Mouse (Mus musculus) fat pad, adult 2 months (tissue): ENCODE results near the gene Med6.
A peak's percentile ranks its signal among the peaks of the same experiment; 100 is the strongest.
"Not testable (repeated sequence)": the region's sequence is repeated elsewhere in the genome, so short reads cannot be mapped to it uniquely, and the experiment has no call there.

ENCODE experiments used
- DNase-seq: peaks from one replicate; pipeline ENCODE4 v3.0.0-alpha.2; 2011; ENCODE audit warnings: low read depth, low spot score; ENCODE audit errors: extremely low read depth

Gene Med6

DNA sequence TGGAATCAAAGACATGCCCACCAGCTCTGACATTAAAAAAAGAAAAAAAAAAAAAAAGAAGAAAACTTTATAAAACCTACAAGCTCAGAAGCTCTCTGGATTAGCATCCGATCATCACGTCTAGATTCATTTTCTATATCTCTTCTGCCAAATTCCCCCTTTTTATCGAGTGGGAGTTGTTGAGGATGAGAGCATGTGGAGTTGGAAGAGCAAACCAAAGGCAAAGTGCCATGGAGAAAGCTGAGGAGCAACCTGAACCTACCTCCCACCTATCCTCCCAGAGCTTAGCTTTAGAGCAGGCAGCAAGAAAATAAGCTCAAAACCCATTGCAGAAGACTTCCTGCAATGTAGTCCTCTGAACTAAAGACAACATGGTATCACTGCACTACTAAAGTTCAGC lies 30.6 kb downstream of the Med6 start:
- no peak for DNase-seq

DNA sequence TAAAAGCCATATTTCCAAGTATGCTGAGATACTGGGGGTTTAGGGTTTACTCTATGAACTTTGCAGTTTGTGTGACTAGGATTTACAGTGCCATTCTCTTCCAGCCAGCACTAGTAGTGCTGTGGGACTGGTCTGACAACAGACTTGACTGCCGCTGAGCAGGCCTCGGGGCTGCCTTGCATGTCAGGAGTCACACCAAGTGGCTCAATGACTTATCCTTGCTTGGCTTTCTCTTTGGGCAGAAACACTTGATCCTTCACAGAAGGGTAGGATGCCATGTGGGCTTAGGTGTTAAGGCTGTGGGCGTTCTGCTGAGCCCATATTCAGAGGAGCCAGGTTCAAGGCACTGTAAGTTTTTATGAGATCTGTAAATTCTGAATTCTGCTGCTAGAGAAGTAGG lies 45.5 kb downstream of the Med6 start:
- no peak for DNase-seq

DNA sequence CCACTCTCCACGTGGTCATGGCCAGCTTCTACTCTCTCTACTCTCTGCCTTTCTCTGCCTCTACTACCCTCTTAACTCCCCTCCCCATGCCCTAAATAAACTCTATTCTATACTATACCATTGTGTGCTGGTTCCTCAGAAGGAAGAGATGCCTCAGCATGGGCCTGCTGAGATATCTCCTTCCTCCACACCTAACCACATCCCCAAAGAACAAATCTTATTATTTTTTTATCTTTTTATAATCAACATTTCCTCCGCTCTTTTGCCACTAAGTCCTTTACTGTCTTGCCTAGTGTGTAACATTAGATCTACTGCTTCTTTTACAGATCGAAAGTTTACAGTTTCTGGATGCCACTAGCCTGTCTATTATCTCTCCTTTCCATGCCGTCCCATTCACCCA lies 47.6 kb downstream of the Med6 start:
- no peak for DNase-seq

DNA sequence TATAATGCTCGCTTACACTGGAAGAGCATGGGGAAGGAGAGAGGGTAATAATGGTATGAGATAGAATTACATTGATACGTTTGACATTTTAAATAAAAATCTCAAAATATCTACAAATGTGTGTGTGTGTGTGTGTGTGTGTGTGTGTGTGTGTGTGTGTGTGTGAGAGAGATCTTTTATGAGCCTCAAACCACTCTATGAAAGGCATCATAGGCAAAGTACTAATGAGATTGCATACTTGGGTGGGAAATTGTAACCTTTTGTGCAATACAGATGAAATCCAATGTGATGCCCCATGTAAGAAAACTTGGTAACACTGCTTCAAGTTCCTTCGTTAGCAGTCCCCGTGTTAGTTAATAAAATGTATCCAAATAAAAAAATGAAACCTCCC lies 61.8 kb downstream of the Med6 start:
- no peak for DNase-seq

DNA sequence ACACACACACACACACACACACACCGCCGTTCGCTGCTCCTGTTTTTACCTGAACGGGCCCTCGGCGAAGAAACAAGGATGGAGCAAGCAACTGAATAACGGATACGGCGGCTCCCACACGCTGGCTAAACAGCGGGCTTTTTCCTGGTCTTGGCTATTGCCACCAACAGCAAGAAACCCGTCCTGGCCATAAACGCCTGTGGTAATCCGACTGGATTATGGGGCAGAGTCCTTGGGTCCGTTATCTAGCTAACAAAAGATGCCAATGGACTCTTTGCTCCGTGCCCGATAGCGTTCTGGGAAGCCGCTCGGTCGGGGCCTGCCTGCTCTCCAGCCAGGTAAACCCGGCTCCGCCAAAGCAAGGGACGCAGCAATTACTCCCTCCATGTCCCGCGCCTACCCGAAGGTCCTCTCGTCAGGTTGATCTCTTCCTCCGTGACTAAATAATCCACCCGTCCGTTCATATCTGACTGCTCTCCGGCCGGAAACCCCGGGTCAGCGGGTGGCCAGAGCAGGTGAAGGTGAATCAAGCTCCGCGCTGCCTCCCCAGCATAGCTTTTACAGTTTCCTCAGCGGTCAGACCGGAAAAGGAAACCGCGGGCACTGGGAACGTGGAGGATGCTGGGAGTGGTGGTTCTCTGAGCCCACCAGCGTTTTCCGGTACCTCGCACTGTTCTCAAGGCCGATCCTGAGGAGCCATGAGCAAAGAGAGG lies 62.3 kb downstream of the Med6 start, which contains the start of the genes Gm20498 and Synj2bp:
Gm20498 (minus strand) TSS at position 590 of the 713 bp plus-strand sequence.
Synj2bp (minus strand) TSS at position 596 of the 713 bp plus-strand sequence.
- DNase-seq: peak; percentile 19

DNA sequence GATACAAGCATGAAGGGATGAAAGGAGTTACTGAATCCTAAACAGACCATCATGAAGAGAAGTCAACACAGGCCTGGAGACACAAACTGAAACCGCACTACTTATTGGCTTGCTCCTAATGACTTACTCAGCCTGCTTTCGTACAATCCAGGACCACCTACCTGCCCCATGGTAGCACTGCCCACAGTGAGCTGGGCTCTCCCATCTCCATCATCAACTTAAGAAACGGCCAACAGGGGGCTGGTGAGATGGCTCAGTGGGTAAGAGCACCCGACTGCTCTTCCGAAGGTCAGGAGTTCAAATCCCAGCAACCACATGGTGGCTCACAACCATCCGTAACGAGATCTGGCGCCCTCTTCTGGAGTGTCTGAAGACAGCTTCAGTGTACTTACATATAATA lies 64.2 kb downstream of the Med6 start:
- not testable (repeated sequence) for DNase-seq
